23 mouse cellular contexts compared by ENCODE assay signal in the genomic region with DNA sequence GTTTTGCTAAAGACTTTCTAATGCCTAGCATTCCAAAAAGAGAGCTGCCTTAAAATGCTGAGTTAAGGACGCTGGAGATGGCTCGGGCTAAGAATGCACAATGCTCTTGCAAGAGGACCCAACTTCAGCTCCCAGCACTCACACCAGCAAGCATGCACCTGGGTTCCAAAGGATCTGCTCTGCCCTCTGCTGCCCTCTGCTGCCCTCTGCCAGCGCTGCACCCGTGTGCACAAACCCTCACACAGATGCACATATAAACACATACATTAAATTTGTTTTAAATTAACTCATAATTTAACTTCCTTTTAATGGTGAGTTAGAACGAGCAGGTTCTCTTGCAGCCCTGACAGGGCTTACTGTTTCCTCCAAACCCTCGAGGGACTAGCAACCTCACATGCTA. TPM values are rescaled to one million over a fixed set of nuclear protein-coding genes. Genes with fewer than 3 reads are reported as not detected.
DNase-seq lines count a peak whose midpoint lies in the region; TF ChIP-seq lines count a peak whose summit lies in the region.
"Had no signal": no experiment of that assay in that cellular context is flagged by ENCODE, and none has a peak within 500 bp of the region (broad histone marks: within the 10 kb centered on the region; RNA-seq: fewer than 3 reads in every experiment).

No protein-coding gene starts in this region.

- no peak overlapping the region for H3K27ac ChIP-seq in layer of hippocampus, adult 2 months
- no peak overlapping the region for H3K27ac ChIP-seq in testis, adult 2 months (ENCODE audit: control insufficient read depth, insufficient read depth, low read depth, low read length)
- H3K27ac ChIP-seq: gastrocnemius, adult 2 months; heart, embryonic 15.5 days; limb, embryonic 12.5 days; midbrain, embryonic 13.5 days had no signal

- H3K27me3 ChIP-seq in testis, adult 2 months (ENCODE audit: control insufficient read depth, insufficient read depth, low read length), result no peaks in the 10 kb centered on the region
- H3K27me3 ChIP-seq: heart, embryonic 15.5 days; limb, embryonic 12.5 days; midbrain, embryonic 13.5 days had no signal

- TF ChIP-seq CTCF in layer of hippocampus, adult 2 months (conservative IDR thresholded peaks at IDR 0.05), result peak; percentile 23; the same call in 1 of the 2 replicates
- TF ChIP-seq CTCF in testis, adult 2 months (IDR thresholded peaks at IDR 0.05; ENCODE audit: control insufficient read depth, insufficient read depth, insufficient replicate concordance, low read depth, low read length), result peak; percentile 75

- peaks cover 3% of the 10 kb centered on the region; the same call in 1 of the 2 replicates for H3K4me1 ChIP-seq in testis, adult 2 months (ENCODE audit: control insufficient read depth, insufficient read depth, low read length)
- H3K4me1 ChIP-seq: limb, embryonic 12.5 days; midbrain, embryonic 13.5 days had no signal

- no peak overlapping the region for H3K4me3 ChIP-seq in layer of hippocampus, adult 2 months
- no peak overlapping the region for H3K4me3 ChIP-seq in testis, adult 2 months (ENCODE audit: control insufficient read depth, low read depth, low read length)
- H3K4me3 ChIP-seq: gastrocnemius, adult 2 months; heart, embryonic 15.5 days; limb, embryonic 12.5 days; midbrain, embryonic 13.5 days had no signal

- no peak for TF ChIP-seq POLR2A in testis, adult 2 months (IDR thresholded peaks at IDR 0.05; ENCODE audit: control insufficient read depth, low read depth, low read length)

- H3K36me3 ChIP-seq in testis, adult 2 months (ENCODE audit: control insufficient read depth, insufficient read depth, low read length), result no peaks in the 10 kb centered on the region
- H3K36me3 ChIP-seq: heart, embryonic 15.5 days; limb, embryonic 12.5 days; midbrain, embryonic 13.5 days had no signal

- DNase-seq in layer of hippocampus, adult 2 months (ENCODE audit: low spot score in 2 of 2), result no peak
- DNase-seq in layer of hippocampus, adult 9-10 months (ENCODE audit: low spot score), result no peak
- no peak for DNase-seq in testis, postnatal 14 days (ENCODE audit: low spot score)
- peak; percentile 34 for DNase-seq in ZHBTc4 (ENCODE audit: low read depth, low spot score)
- DNase-seq in spleen, postnatal 36 days (ENCODE audit: low spot score in 2 of 2), result no peak
- DNase-seq in ovary, postnatal 36 days (ENCODE audit: low spot score), result no peak
- DNase-seq: adrenal gland, postnatal 10 days; B cell, adult 2 months; cerebellum, adult 9-10 months; gastrocnemius, adult 2 months; heart, postnatal 4 days; kidney, adult 8-10 months; kidney, postnatal 10 days; layer of hippocampus, postnatal 36 days; lung, postnatal 14 days; right cerebral cortex, postnatal 14 days; thymus, postnatal 36 days had no signal

RNA-seq across cellular contexts. Expression of a gene that starts 32.5 kb away (rescaled TPM):
- 1 to 10 TPM; 2.0 to 3.5 TPM for total RNA-seq in layer of hippocampus, adult 2 months (2021)
- polyA plus RNA-seq in testis, adult 2 months (2012; rRNA removed), result 0.10 TPM in 1 of 2 replicates, not detected in the other
- total RNA-seq: gastrocnemius, adult 2 months; gastrocnemius, postnatal 4 days; monocyte, adult 5-6 weeks had no signal
- polyA plus RNA-seq: limb, embryonic 12.5 days had no signal
